Mouse (Mus musculus): ENCODE data around the gene Cdc6.

The Cdc6 gene

GRCm38 (mm10) chr11:98907437-98908173 is at the start of gene Cdc6:
TSS of gene Cdc6 (plus strand) at chr11:98907801.
- peak; percentile 99 for DNase-seq (ENCODE audit: low read depth, low spot score)

GRCm38 (mm10) chr11:98858759-98859731 is 48.6 kb upstream of the Cdc6 start:
- peak; percentile 94 for DNase-seq (ENCODE audit: low read depth, low spot score)

GRCm38 (mm10) chr11:98863028-98863750 is 44.4 kb upstream of the Cdc6 start, which contains the start of gene Wipf2:
TSS of gene Wipf2 (plus strand) at chr11:98863638.
- peak; percentile 98 for DNase-seq (ENCODE audit: low read depth, low spot score)

GRCm38 (mm10) chr11:98863751-98864429 is 43.7 kb upstream of the Cdc6 start:
- peak; percentile 89 for DNase-seq (ENCODE audit: low read depth, low spot score)

GRCm38 (mm10) chr11:98867293-98867692 is 40.3 kb upstream of the Cdc6 start:
- peak; percentile 26 for DNase-seq (ENCODE audit: low read depth, low spot score)

GRCm38 (mm10) chr11:98869906-98870305 is 37.7 kb upstream of the Cdc6 start:
- no peak for DNase-seq (ENCODE audit: low read depth, low spot score)

GRCm38 (mm10) chr11:98870791-98871190 is 36.8 kb upstream of the Cdc6 start:
- no peak for DNase-seq (ENCODE audit: low read depth, low spot score)

- no peak for DNase-seq (ENCODE audit: low read depth, low spot score)
Measured at GRCm38 (mm10) chr11:98871416-98871815, 36.2 kb upstream of the Cdc6 start.

- DNase-seq (ENCODE audit: low read depth, low spot score), result no peak
Measured at GRCm38 (mm10) chr11:98872040-98872439, 35.6 kb upstream of the Cdc6 start.

GRCm38 (mm10) chr11:98873900-98874299 is 33.7 kb upstream of the Cdc6 start:
- DNase-seq (ENCODE audit: low read depth, low spot score), result no peak

- no peak for DNase-seq (ENCODE audit: low read depth, low spot score)
Measured at GRCm38 (mm10) chr11:98877001-98877400, 30.6 kb upstream of the Cdc6 start.

- no peak for DNase-seq (ENCODE audit: low read depth, low spot score)
Measured at GRCm38 (mm10) chr11:98887703-98888102, 19.9 kb upstream of the Cdc6 start.

GRCm38 (mm10) chr11:98889077-98889476 is 18.5 kb upstream of the Cdc6 start:
- no peak for DNase-seq (ENCODE audit: low read depth, low spot score)

GRCm38 (mm10) chr11:98889977-98890376 is 17.6 kb upstream of the Cdc6 start:
- no peak for DNase-seq (ENCODE audit: low read depth, low spot score)

GRCm38 (mm10) chr11:98892426-98892825 is 15.2 kb upstream of the Cdc6 start:
- DNase-seq (ENCODE audit: low read depth, low spot score), result peak; percentile 56

GRCm38 (mm10) chr11:98900529-98901125 is 7.0 kb upstream of the Cdc6 start:
- no peak for DNase-seq (ENCODE audit: low read depth, low spot score)

- peak; percentile 52 for DNase-seq (ENCODE audit: low read depth, low spot score)
Measured at GRCm38 (mm10) chr11:98902621-98903245, 4.9 kb upstream of the Cdc6 start.

- no peak for DNase-seq (ENCODE audit: low read depth, low spot score)
Measured at GRCm38 (mm10) chr11:98904577-98904976, 3.0 kb upstream of the Cdc6 start.

- DNase-seq (ENCODE audit: low read depth, low spot score), result no peak
Measured at GRCm38 (mm10) chr11:98905033-98905432, 2.6 kb upstream of the Cdc6 start.

- DNase-seq (ENCODE audit: low read depth, low spot score), result no peak
Measured at GRCm38 (mm10) chr11:98905583-98905982, 2.0 kb upstream of the Cdc6 start.

All from R1 (cell line).